Mouse (Mus musculus) v-Abl transformed pro-B cells (cell line): Measurements from ENCODE around the gene Kirrel.

Source experiments
- in situ Hi-C, 2 experiments: fragments of 400-800 bp; cut with MboI; formaldehyde crosslinking; loops; one replicate each; pipeline ENCODE4 v1.15.1; 2025; ENCODE audit not compliant: unreplicated experiment in 2 of 2

Kirrel gene

GRCm38 (mm10) chr3:87168756-87169155, 5.8 kb downstream of the Kirrel start:
- in situ Hi-C loops, result no loop called here

GRCm38 (mm10) chr3:87167621-87168020, 6.9 kb downstream of the Kirrel start:
- in situ Hi-C loops, result no loop called here

GRCm38 (mm10) chr3:87165291-87165881, 9.2 kb downstream of the Kirrel start:
- in situ Hi-C loops, result no loop called here

GRCm38 (mm10) chr3:87164099-87164815, 10.3 kb downstream of the Kirrel start:
- in situ Hi-C loops, result no loop called here

DNA sequence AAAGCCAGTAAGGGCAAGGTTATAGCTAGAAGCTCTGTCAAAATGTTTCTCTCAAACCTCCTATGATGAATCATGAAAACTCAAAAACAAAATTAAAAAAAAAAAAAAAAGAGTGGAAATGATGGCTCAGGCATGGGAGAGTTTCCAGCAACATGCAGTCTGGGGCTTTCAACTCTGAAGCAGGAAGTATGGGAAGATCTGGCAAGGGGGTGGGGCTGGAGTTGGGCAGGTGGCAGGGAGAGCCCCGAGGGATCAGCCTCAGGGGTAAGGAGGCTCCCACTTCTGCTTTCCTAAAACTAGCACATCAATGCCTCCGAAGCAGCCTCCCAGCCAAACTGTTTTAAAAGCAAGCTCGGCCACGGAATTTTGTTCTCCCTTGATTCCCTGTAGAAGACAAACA, 11.4 kb downstream of the Kirrel start:
- in situ Hi-C loops, result no loop called here

DNA sequence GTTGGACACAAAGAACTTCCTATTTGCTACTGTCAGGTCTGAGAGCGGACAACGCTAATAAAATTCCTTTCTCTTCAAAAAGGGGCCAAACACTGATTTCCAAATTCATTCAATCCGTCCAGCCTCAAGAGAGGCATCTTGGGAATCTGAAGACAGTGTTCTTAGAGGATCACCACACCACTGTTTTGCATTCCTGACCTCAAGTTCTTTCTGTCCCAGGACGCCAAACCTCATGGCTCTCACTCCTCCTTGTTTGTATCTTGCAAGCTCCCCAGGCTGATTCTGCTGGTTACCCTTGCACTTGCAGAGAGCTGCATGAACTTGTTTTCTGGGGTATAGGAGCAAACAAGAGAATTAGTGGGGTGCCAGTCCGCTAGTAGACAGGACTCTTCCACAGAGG, 12.2 kb downstream of the Kirrel start:
- in situ Hi-C loops, result no loop called here

DNA sequence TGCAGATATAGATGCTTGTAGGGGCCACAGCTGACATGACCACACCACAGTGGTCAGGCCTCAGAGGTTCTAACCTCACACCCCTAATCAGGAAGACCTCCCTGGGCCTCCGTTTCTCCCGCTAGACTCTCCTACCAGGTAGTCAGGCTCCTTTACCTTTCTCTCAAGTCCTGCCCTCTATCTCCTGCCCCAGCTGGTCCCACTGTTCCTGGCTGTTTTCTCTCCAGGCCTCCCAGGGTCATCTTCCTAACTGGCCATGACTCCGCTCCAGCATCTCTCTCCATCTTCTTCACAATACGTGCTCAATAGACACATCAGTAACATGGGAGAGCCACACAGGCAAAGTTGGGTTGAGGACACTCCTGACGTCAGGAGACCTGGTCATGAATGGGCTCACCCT, 12.9 kb downstream of the Kirrel start:
- in situ Hi-C loops, result no loop called here

DNA sequence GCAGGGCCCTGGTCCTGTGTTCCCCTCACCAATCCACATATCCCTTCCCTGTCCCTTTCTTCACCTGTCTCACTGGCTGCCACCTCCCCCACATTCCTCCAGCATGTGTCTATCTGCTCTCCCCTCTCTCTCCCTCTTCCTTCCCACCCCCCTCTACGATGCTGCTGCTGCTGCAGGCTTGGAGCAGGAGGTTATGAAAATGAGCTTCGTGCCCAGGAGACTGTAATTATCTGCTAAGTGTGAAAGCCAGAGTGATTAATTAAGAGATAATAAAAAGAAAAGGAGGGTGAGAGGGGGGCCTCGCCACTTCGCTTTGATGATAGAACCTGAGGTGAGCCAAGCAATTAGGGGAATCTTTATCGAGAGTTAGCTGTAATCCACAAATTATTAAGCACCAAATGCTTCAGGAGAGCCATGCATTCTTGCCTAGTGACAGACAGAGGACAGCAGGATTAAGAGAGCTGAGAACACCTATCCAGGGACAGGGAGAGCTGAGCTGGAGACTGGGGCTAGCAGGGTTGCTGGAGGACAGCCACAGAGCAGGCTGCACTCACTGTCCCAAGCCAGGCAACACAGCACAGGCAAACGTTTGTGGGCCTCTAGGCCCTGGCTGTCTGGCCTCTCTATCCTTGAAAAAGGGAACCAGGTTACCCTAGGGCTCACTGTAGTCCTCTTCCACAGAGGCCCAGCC, 13.6 kb downstream of the Kirrel start:
- in situ Hi-C loops, result no loop called here

GRCm38 (mm10) chr3:87159190-87159589, 15.4 kb downstream of the Kirrel start:
- in situ Hi-C loops, result no loop called here

- in situ Hi-C loops, result no loop called here
These were observed 16.7 kb downstream of the Kirrel start for GRCm38 (mm10) chr3:87157767-87158291.

DNA sequence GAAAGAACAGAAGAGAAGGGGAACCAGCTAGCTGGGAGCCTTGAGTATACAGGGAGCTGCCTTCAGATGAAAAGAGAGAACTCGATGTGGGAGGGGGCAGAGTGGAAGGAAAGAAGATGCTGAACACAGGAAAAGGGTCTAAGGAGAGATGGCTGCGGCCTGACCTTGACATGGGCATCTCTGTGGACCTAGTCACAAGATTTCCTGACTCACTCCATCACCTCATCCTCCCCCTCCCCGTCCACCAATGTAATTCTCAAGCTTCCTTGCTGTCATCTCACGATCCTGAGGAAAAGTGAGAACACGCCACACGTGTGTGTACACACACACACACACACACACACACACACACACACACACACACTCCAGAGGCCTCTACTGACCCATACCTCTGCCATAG, 17.2 kb downstream of the Kirrel start:
- in situ Hi-C loops, result no loop called here

- in situ Hi-C loops, result no loop called here
These were observed 19.9 kb downstream of the Kirrel start for GRCm38 (mm10) chr3:87154398-87155287.

GRCm38 (mm10) chr3:87153038-87153437, 21.5 kb downstream of the Kirrel start:
- in situ Hi-C loops, result no loop called here

DNA sequence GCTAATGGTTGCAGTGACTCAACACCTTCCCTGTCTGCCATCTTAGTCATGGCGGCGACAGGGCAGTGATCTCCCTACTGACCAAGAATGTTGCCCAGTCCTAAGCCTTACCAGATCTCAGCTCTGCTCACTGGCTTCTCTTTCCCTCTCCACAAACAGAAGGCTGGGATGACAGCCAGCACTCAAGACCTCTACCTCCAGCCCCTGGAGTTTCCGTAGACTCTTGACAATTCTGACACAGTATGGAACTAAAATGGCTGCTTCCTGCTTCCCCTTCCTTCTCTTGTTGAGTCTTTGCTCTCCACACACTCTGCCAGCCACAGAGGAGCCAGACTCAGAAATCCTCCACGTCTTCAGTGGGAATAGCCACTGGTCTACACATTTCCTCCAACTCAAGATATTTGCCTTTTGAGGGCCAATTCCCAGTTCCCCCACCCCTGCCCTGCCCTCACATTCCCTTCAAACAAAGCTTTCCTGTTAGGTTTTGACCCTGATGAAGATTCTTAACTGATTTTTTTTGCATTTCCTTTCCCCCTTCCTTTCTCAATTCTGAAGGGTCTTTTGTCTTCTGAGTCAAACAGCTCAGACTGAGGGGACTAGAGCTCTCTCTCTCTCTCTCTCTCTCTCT, 22.3 kb downstream of the Kirrel start:
- in situ Hi-C loops, result no loop called here

GRCm38 (mm10) chr3:87151294-87151826, 23.2 kb downstream of the Kirrel start:
- in situ Hi-C loops, result no loop called here

GRCm38 (mm10) chr3:87150689-87151244, 23.8 kb downstream of the Kirrel start:
- in situ Hi-C loops, result no loop called here

GRCm38 (mm10) chr3:87150056-87150688, 24.4 kb downstream of the Kirrel start:
- in situ Hi-C loops, result no loop called here

DNA sequence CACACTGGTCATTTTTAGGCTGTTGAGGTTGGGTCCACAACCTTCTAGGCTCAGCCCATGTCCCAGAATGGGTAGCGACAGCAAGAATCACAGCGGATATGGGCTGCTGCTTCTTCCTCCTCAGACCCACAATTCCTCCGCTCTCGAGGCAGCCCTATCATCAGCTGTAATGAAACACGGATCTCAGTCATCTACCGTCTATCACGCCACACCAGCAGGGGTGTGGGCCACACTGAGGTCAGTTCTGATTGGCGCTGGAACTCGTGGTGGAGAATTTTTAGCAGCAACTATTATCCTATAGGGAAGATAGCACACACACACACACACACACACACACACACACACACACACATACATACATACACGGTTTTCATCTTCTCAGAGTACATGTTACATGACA, 25.1 kb downstream of the Kirrel start:
- in situ Hi-C loops, result no loop called here
